Mouse (Mus musculus) midbrain, embryonic 10.5 days (tissue): ENCODE measurements around the gene Arl15. TPM values are rescaled to one million over a fixed set of nuclear protein-coding genes. Genes with fewer than 3 reads are reported as not detected.
A peak's percentile ranks its signal among the peaks of the same experiment; 100 is the strongest.

ENCODE experiments used
- DNase-seq: peaks from one replicate; pipeline ENCODE4 v3.0.0-alpha.2; 2017; ENCODE audit warnings: low spot score
- H3K27ac ChIP-seq: fragments of 300-500 bp; sonication (generic); replicated peaks from 2 replicates; pipeline ENCODE4 v1.5.1; 2016; ENCODE audit warnings: mild to moderate bottlenecking
- H3K27me3 ChIP-seq: fragments of 300-500 bp; sonication (generic); 2 replicates; pipeline ENCODE4 v1.6.1; 2016; ENCODE audit warnings: low read depth, mild to moderate bottlenecking; ENCODE audit not compliant: poor library complexity, severe bottlenecking
- H3K36me3 ChIP-seq: fragments of 300-500 bp; sonication (generic); 2 replicates; pipeline ENCODE4 v1.6.1; 2016; ENCODE audit warnings: mild to moderate bottlenecking, moderate library complexity
- H3K4me1 ChIP-seq: fragments of 300-500 bp; sonication (generic); 2 replicates; pipeline ENCODE4 v1.6.1; 2016
- H3K4me3 ChIP-seq: fragments of 300-500 bp; sonication (generic); 2 replicates; pipeline ENCODE4 v1.5.1; 2016; ENCODE audit warnings: mild to moderate bottlenecking, moderate library complexity
- H3K9me3 ChIP-seq: fragments of 300-500 bp; sonication (generic); replicated peaks from 2 replicates; pipeline ENCODE4 v1.6.1; 2016; ENCODE audit warnings: mild to moderate bottlenecking
- WGBS: fragments of 180-500 bp; shearing (Covaris S2); methylation state at CpG from one replicate; pipeline ENCODE4 v1.1.7; 2016; 5-methylcytosine and 5-hydroxymethylcytosine counted together
- polyA plus RNA-seq: library from polyadenylated mRNA; unstranded; fragments of >200 nt; fragmentation: Nextera tagmentation; extraction: Ambion mirVana; gene quantifications from 2 replicates; pipeline ENCODE4 v1.2.1, GENCODE M21; 2016

The Arl15 gene
- polyA plus RNA-seq, 1 experiment from 2014 or later: 10.4 TPM

- peaks cover 12% of the 10 kb centered on the region; the same call in 1 of the 2 replicates for H3K4me1 ChIP-seq
- H3K4me3 ChIP-seq: no peak overlapping the region
- peaks cover 15% of the 10 kb centered on the region; the same call in 1 of the 2 replicates for H3K36me3 ChIP-seq
- 92% methylated on average over 4 of the region's 4 CpGs for WGBS
- no peak for DNase-seq
- H3K9me3 ChIP-seq: no peaks in the 10 kb centered on the region
- H3K27ac ChIP-seq: no peak overlapping the region
- H3K27me3 ChIP-seq: no peaks in the 10 kb centered on the region
Measured at GRCm38 (mm10) chr13:113854146-113854545, 59.8 kb downstream of the Arl15 start.

- H3K4me1 ChIP-seq: peaks cover 12% of the 10 kb centered on the region; the same call in 1 of the 2 replicates
- H3K4me3 ChIP-seq: no peak overlapping the region
- no peak for DNase-seq
- 87% methylated on average over 13 of the region's 13 CpGs for WGBS
- no peaks in the 10 kb centered on the region for H3K27me3 ChIP-seq
- H3K36me3 ChIP-seq: peaks cover 12% of the 10 kb centered on the region; the same call in 1 of the 2 replicates
- no peaks in the 10 kb centered on the region for H3K9me3 ChIP-seq
- no peak overlapping the region for H3K27ac ChIP-seq
Measured at GRCm38 (mm10) chr13:113854551-113855312, 60.4 kb downstream of the Arl15 start.

- Histone ChIP-seq H3K4me1 (peaks cover 21% of the 10 kb centered on the region), H3K9me3 (no peaks in the 10 kb centered on the region), H3K4me3 (no peak overlapping the region), H3K27me3 (no peaks in the 10 kb centered on the region), H3K27ac (no peak overlapping the region; the same call in 1 of the 2 replicates), H3K36me3 (no peaks in the 10 kb centered on the region)
- 80% methylated on average over 4 of the region's 4 CpGs for whole genome bisulfite sequencing
- peak; percentile 9 for DNase-seq
Measured at GRCm38 (mm10) chr13:113856946-113857345, 62.6 kb downstream of the Arl15 start.

- peaks cover 24% of the 10 kb centered on the region for H3K4me1 ChIP-seq
- no peaks in the 10 kb centered on the region for H3K9me3 ChIP-seq
- H3K4me3 ChIP-seq: no peak overlapping the region
- 74% methylated on average over 13 of the region's 13 CpGs for WGBS
- H3K27ac ChIP-seq: peak overlapping the region; percentile 69; the same call in 1 of the 2 replicates
- H3K36me3 ChIP-seq: no peaks in the 10 kb centered on the region
- DNase-seq: no peak
- H3K27me3 ChIP-seq: no peaks in the 10 kb centered on the region
Measured at GRCm38 (mm10) chr13:113858667-113859391, 64.5 kb downstream of the Arl15 start.

- no peak for DNase-seq
- Histone ChIP-seq H3K9me3 (no peaks in the 10 kb centered on the region), H3K27ac (0 out of 2 replicates have a peak overlapping the region, but pooled peaks have one; percentile 69), H3K4me1 (peaks cover 24% of the 10 kb centered on the region), H3K4me3 (no peak overlapping the region), H3K36me3 (no peaks in the 10 kb centered on the region), H3K27me3 (no peaks in the 10 kb centered on the region)
- WGBS: 86% methylated on average over 11 of the region's 11 CpGs
Measured at GRCm38 (mm10) chr13:113859392-113859776, 65.1 kb downstream of the Arl15 start.

- Histone ChIP-seq H3K27me3 (no peaks in the 10 kb centered on the region), H3K36me3 (no peaks in the 10 kb centered on the region), H3K9me3 (no peaks in the 10 kb centered on the region), H3K4me3 (no peak overlapping the region), H3K4me1 (peaks cover 24% of the 10 kb centered on the region), H3K27ac (peak overlapping the region; percentile 38; the same call in 1 of the 2 replicates)
- WGBS: 88% methylated on average over 4 of the region's 4 CpGs
- no peak for DNase-seq
Measured at GRCm38 (mm10) chr13:113860816-113861215, 66.5 kb downstream of the Arl15 start.

GRCm38 (mm10) chr13:113861231-113861630 is 66.9 kb downstream of the Arl15 start:
- Histone ChIP-seq H3K4me3 (no peak overlapping the region), H3K4me1 (peaks cover 24% of the 10 kb centered on the region), H3K27ac (peak overlapping the region; percentile 38; the same call in 1 of the 2 replicates), H3K36me3 (no peaks in the 10 kb centered on the region), H3K9me3 (no peaks in the 10 kb centered on the region), H3K27me3 (no peaks in the 10 kb centered on the region)
- no peak for DNase-seq
- 93% methylated on average over 9 of the region's 9 CpGs for WGBS

GRCm38 (mm10) chr13:113862951-113863350 is 68.6 kb downstream of the Arl15 start:
- H3K4me1 ChIP-seq: peaks cover 18% of the 10 kb centered on the region

GRCm38 (mm10) chr13:113863688-113864087 is 69.4 kb downstream of the Arl15 start:
- H3K9me3 ChIP-seq: no peaks in the 10 kb centered on the region
- no peak overlapping the region for H3K4me3 ChIP-seq
- DNase-seq: no peak
- WGBS: 88% methylated on average over 10 of the region's 10 CpGs
- H3K27ac ChIP-seq: no peak overlapping the region
- peaks cover 12% of the 10 kb centered on the region for H3K4me1 ChIP-seq
- H3K27me3 ChIP-seq: no peaks in the 10 kb centered on the region
- no peaks in the 10 kb centered on the region for H3K36me3 ChIP-seq

More at GRCm38 (mm10) chr13:113862951-113863350, 68.6 kb downstream of the Arl15 start:
- no peak for DNase-seq
- Histone ChIP-seq H3K4me3 (no peak overlapping the region), H3K36me3 (no peaks in the 10 kb centered on the region), H3K27ac (no peak overlapping the region), H3K9me3 (no peaks in the 10 kb centered on the region), H3K27me3 (no peaks in the 10 kb centered on the region)
- 85% methylated on average over 10 of the region's 10 CpGs for WGBS

- WGBS: 75% methylated on average over 7 of the region's 7 CpGs
- Histone ChIP-seq H3K4me3 (no peak overlapping the region), H3K27me3 (no peaks in the 10 kb centered on the region), H3K9me3 (no peaks in the 10 kb centered on the region), H3K36me3 (no peaks in the 10 kb centered on the region), H3K4me1 (peaks cover 12% of the 10 kb centered on the region), H3K27ac (peak overlapping the region; percentile 40)
- DNase-seq: no peak
Measured at GRCm38 (mm10) chr13:113864278-113864677, 70.0 kb downstream of the Arl15 start.

- peak overlapping the region; percentile 40 for H3K27ac ChIP-seq
- no peak overlapping the region for H3K4me3 ChIP-seq
- DNase-seq: peak; percentile 73
- H3K4me1 ChIP-seq: peaks cover 12% of the 10 kb centered on the region
- no peaks in the 10 kb centered on the region for H3K27me3 ChIP-seq
- no peaks in the 10 kb centered on the region for H3K9me3 ChIP-seq
- no peaks in the 10 kb centered on the region for H3K36me3 ChIP-seq
- WGBS: 72% methylated on average over 1 of the region's 1 CpGs
Measured at GRCm38 (mm10) chr13:113864893-113865292, 70.6 kb downstream of the Arl15 start.

- H3K4me3 ChIP-seq: no peak overlapping the region
- peaks cover 12% of the 10 kb centered on the region for H3K4me1 ChIP-seq
- H3K27me3 ChIP-seq: no peaks in the 10 kb centered on the region
- H3K27ac ChIP-seq: no peak overlapping the region
- WGBS: 72% methylated on average over 6 of the region's 6 CpGs
- H3K9me3 ChIP-seq: no peaks in the 10 kb centered on the region
- H3K36me3 ChIP-seq: no peaks in the 10 kb centered on the region
- no peak for DNase-seq
Measured at GRCm38 (mm10) chr13:113865378-113865777, 71.1 kb downstream of the Arl15 start.

GRCm38 (mm10) chr13:113865806-113866205 is 71.5 kb downstream of the Arl15 start:
- H3K9me3 ChIP-seq: no peaks in the 10 kb centered on the region
- no peak overlapping the region for H3K27ac ChIP-seq
- H3K4me3 ChIP-seq: no peak overlapping the region
- peak; percentile 56 for DNase-seq
- no peaks in the 10 kb centered on the region for H3K36me3 ChIP-seq
- no peaks in the 10 kb centered on the region for H3K27me3 ChIP-seq
- peaks cover 14% of the 10 kb centered on the region for H3K4me1 ChIP-seq
- WGBS: 44% methylated on average over 7 of the region's 7 CpGs
